Mouse (Mus musculus) hindbrain, embryonic 11.5 days (tissue): ENCODE data around the gene Sftpa1. TPM values are rescaled to one million over a fixed set of nuclear protein-coding genes. Genes with fewer than 3 reads are reported as not detected.

ENCODE experiments used
- ATAC-seq: fragments of 200-750 bp; cut with Nextera tagmentation; 2 replicates; pipeline ENCODE4 v1.8.0; 2017; ENCODE audit warnings: mild to moderate bottlenecking, moderate TSS enrichment, moderate library complexity; ENCODE audit not compliant: low FRiP score
- DNase-seq: peaks from one replicate; pipeline ENCODE4 v3.0.0-alpha.2; 2015; ENCODE audit warnings: low spot score
- H3K27ac ChIP-seq: fragments of 300-500 bp; sonication (generic); 2 replicates; pipeline ENCODE4 v1.5.1; 2014; ENCODE audit warnings: mild to moderate bottlenecking, low read depth, low read length
- H3K27me3 ChIP-seq: fragments of 300-500 bp; sonication (generic); 2 replicates; pipeline ENCODE4 v1.6.1; 2014; ENCODE audit warnings: mild to moderate bottlenecking, low read length, moderate library complexity, mixed read lengths; ENCODE audit not compliant: control insufficient read depth, insufficient read depth
- H3K36me3 ChIP-seq: fragments of 300-500 bp; sonication (generic); 2 replicates; pipeline ENCODE4 v1.6.1; 2014; ENCODE audit warnings: mild to moderate bottlenecking, low read length, moderate library complexity, mixed read lengths; ENCODE audit not compliant: control insufficient read depth, insufficient read depth
- H3K4me1 ChIP-seq: fragments of 300-500 bp; sonication (generic); replicated peaks from 2 replicates; pipeline ENCODE4 v1.6.1; 2014; ENCODE audit warnings: low read length, mixed read lengths; ENCODE audit not compliant: control insufficient read depth, insufficient read depth
- H3K4me2 ChIP-seq: fragments of 300-500 bp; sonication (generic); replicated peaks from 2 replicates; pipeline ENCODE4 v1.6.1; 2014; ENCODE audit warnings: mild to moderate bottlenecking, low read depth, low read length
- H3K4me3 ChIP-seq: fragments of 300-500 bp; sonication (generic); 2 replicates; pipeline ENCODE4 v1.5.1; 2014; ENCODE audit warnings: low read depth, low read length
- H3K9ac ChIP-seq: fragments of 300-500 bp; sonication (generic); 2 replicates; pipeline ENCODE4 v1.6.1; 2014; ENCODE audit warnings: low read depth, low read length
- H3K9me3 ChIP-seq: fragments of 300-500 bp; sonication (generic); 2 replicates; pipeline ENCODE4 v1.6.1; 2016; ENCODE audit warnings: low read length; ENCODE audit not compliant: control insufficient read depth
- WGBS: fragments of 180-500 bp; shearing (Covaris S2); extraction: QIAGEN DNeasy Blood & Tissue Kit; methylation state at CpG from one replicate; pipeline ENCODE4 v1.1.7; 2014; 5-methylcytosine and 5-hydroxymethylcytosine counted together
- polyA plus RNA-seq: library from polyadenylated mRNA; unstranded; fragments of >200 nt; fragmentation: Nextera tagmentation; extraction: Ambion mirVana; gene quantifications from 2 replicates; pipeline ENCODE4 v1.2.1, GENCODE M21; 2014

Sftpa1 gene
- polyA plus RNA-seq, 1 experiment from 2014 or later = not detected

DNA sequence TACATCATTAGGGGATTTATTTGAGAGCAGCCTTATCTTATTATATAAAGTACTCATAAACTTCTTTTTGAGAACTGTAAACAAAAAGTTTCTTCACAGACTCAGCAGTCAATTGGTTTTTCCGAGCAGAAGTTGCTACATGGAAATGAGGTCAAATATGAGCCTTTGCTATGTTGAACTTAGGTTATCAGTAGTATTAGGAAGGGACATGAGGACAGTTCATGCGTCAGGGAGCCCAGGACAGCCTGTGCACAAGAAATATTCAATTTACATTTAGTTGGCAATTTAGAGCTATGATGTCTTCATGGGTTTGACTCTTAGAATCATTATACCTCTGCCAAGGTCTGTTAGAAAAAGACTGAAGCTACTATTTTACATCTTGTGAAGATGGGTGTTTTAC, 29.3 kb upstream of the Sftpa1 start:
- WGBS = 88% methylated on average over 2 of the region's 2 CpGs
- H3K9me3 ChIP-seq = no peaks in the 10 kb centered on the region

DNA sequence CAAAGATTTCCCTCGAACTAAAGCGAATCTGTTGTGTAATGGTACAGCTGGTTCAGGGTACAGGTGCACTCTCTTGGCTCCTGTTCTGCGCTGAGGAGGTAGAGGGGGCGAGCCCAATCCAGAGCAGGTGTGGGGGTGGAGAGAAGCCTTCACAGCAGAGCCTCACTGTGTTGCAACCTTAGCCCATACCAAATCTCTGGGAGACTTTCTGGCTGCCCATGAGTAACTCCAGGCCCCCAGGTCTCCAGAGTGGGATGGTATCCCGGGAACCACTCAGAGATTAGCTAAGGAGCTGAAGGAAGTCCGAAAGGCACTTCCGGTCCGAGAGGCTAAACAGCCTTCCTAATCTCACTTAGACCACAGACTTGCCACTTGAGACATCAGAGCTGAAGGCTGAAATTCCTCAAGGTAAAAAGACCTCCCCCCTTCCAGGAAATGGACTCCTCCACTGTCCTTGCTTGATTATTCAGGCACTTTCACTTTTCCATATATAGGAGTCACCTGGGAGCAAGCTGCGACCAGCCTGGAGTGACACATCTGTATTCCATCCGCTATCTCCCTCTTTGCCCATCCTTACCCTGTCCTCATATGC, 26.6 kb upstream of the Sftpa1 start, which contains the start of gene Mat1a:
Gene Mat1a (plus strand): TSS at position 183 of the 592 bp plus-strand sequence.
- no peak within 1 kb of the TSS for H3K4me3 ChIP-seq
- no peaks in the 10 kb centered on the region for H3K9me3 ChIP-seq
- H3K4me1 ChIP-seq = no peaks in the 10 kb centered on the region
- no peaks in the 10 kb centered on the region for H3K27me3 ChIP-seq
- no peak within 1 kb of the TSS for H3K4me2 ChIP-seq
- no peak for ATAC-seq
- H3K9ac ChIP-seq = no peak within 1 kb of the TSS
- WGBS = 77% methylated on average over 10 of the region's 10 CpGs
- no peak for DNase-seq
- H3K36me3 ChIP-seq = no peaks in the 10 kb centered on the region
- no peak within 1 kb of the TSS for H3K27ac ChIP-seq

More for the DNA sequence above, 29.3 kb upstream of the Sftpa1 start:
- Histone ChIP-seq H3K36me3 (no peaks in the 10 kb centered on the region), H3K4me2 (no peak overlapping the region), H3K9ac (no peak overlapping the region), H3K4me3 (no peak overlapping the region), H3K27me3 (no peaks in the 10 kb centered on the region), H3K27ac (no peak overlapping the region), H3K4me1 (no peaks in the 10 kb centered on the region)
- no peak for DNase-seq
- ATAC-seq = no peak

- ATAC-seq (no peak), DNase-seq (no peak)
- H3K4me3 ChIP-seq = no peak overlapping the region
- H3K27me3 ChIP-seq = no peaks in the 10 kb centered on the region
- H3K9me3 ChIP-seq = no peaks in the 10 kb centered on the region
- H3K27ac ChIP-seq = no peak overlapping the region
- no peak overlapping the region for H3K4me2 ChIP-seq
- WGBS = 93% methylated on average over 7 of the region's 7 CpGs
- H3K36me3 ChIP-seq = no peaks in the 10 kb centered on the region
- H3K4me1 ChIP-seq = no peaks in the 10 kb centered on the region
- no peak overlapping the region for H3K9ac ChIP-seq
These were observed 20.4 kb upstream of the Sftpa1 start for GRCm38 (mm10) chr14:41111031-41111668.

GRCm38 (mm10) chr14:41112944-41113343, 18.6 kb upstream of the Sftpa1 start:
- H3K4me2 ChIP-seq = no peak overlapping the region
- H3K4me1 ChIP-seq = no peaks in the 10 kb centered on the region
- H3K9me3 ChIP-seq = no peaks in the 10 kb centered on the region
- H3K9ac ChIP-seq = no peak overlapping the region
- no peak overlapping the region for H3K4me3 ChIP-seq
- no peak overlapping the region for H3K27ac ChIP-seq
- 80% methylated on average over 4 of the region's 4 CpGs for WGBS
- no peaks in the 10 kb centered on the region for H3K36me3 ChIP-seq
- ATAC-seq (no peak), DNase-seq (no peak)
- no peaks in the 10 kb centered on the region for H3K27me3 ChIP-seq

DNA sequence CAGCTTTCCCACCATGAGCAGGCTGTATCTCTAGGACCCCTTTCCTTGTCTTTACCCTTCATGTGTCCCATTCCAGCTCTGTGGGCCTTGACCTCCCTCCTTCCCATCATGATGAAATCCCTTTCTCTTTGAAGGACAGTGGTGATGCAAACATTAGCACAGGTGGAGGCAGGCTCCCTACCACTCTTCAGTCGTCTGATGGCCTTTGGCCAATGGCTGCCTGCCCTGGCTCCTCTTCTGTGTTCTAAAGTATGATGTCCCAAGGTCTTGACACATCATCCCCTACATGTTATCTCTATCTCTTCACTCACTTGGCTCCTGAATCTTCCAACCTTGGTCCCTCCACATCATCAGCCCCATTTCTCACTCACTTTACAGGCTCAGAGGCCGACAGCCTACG, 15.3 kb upstream of the Sftpa1 start:
- 80% methylated on average over 3 of the region's 3 CpGs for WGBS
- no peak for DNase-seq
- no peak for ATAC-seq
- Histone ChIP-seq H3K4me1 (no peaks in the 10 kb centered on the region), H3K4me3 (no peak overlapping the region), H3K27me3 (no peaks in the 10 kb centered on the region), H3K4me2 (no peak overlapping the region), H3K9me3 (no peaks in the 10 kb centered on the region), H3K27ac (no peak overlapping the region), H3K36me3 (no peaks in the 10 kb centered on the region), H3K9ac (no peak overlapping the region)

DNA sequence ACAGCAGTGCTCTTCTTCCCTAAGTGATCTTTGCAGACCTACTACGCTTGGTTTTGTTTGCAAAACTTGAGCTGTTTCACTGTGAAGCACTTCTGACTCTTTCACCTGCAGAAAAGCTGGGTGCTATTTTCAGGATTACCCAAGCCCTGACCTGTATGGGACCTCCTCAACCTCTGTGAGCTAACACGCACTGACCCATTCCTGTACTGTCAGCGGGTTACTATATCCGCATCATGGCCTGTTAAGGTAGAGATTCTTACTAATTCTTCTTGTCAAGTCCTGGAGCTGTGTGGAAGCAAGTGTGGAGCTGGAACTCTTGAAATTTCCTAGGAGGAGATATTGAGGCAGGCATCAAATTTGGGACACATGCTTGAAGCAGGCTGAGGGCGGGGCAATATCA, 6.9 kb upstream of the Sftpa1 start:
- Histone ChIP-seq H3K27me3 (no peaks in the 10 kb centered on the region), H3K4me1 (no peaks in the 10 kb centered on the region), H3K27ac (no peak overlapping the region), H3K4me3 (no peak overlapping the region), H3K9me3 (no peaks in the 10 kb centered on the region), H3K9ac (no peak overlapping the region), H3K36me3 (no peaks in the 10 kb centered on the region), H3K4me2 (no peak overlapping the region)
- DNase-seq (no peak), ATAC-seq (no peak)
- WGBS = 88% methylated on average over 5 of the region's 5 CpGs

- WGBS = 29% methylated on average over 4 of the region's 4 CpGs
- Histone ChIP-seq H3K9me3 (no peaks in the 10 kb centered on the region), H3K4me3 (no peak overlapping the region), H3K4me1 (no peaks in the 10 kb centered on the region), H3K9ac (no peak overlapping the region), H3K36me3 (no peaks in the 10 kb centered on the region), H3K4me2 (no peak overlapping the region), H3K27me3 (no peaks in the 10 kb centered on the region), H3K27ac (no peak overlapping the region)
- no peak for ATAC-seq
- peak; percentile 51 for DNase-seq
These were observed 3.6 kb upstream of the Sftpa1 start for GRCm38 (mm10) chr14:41127997-41128396.

DNA sequence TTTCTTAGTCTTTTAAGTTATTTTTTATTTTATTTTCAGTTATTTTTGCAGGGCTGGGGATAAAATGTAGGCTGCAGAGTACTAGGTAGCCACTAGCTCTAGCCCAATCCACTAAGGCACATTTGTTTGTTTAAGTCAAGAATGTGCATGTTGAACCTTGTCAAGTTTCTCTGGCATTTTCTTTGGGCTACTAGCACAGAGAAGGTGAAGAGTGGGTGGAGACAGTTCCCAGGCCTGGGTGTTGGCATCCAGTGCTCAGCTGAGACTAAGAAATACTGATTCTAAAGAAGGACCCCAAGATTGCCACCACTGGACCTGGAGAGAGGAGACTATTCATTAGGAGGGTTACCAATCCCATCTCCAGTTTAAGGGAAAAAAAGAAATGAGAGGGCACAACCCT, 5.4 kb downstream of the Sftpa1 start:
- ATAC-seq (no peak), DNase-seq (no peak)
- no peak overlapping the region for H3K4me2 ChIP-seq
- H3K9me3 ChIP-seq = no peaks in the 10 kb centered on the region
- H3K36me3 ChIP-seq = no peaks in the 10 kb centered on the region
- no peak overlapping the region for H3K4me3 ChIP-seq
- no peaks in the 10 kb centered on the region for H3K4me1 ChIP-seq
- no peak overlapping the region for H3K9ac ChIP-seq
- no peaks in the 10 kb centered on the region for H3K27me3 ChIP-seq
- no peak overlapping the region for H3K27ac ChIP-seq

- Histone ChIP-seq H3K9ac (no peak overlapping the region), H3K27me3 (no peaks in the 10 kb centered on the region), H3K36me3 (no peaks in the 10 kb centered on the region), H3K4me1 (no peaks in the 10 kb centered on the region), H3K9me3 (no peaks in the 10 kb centered on the region), H3K4me3 (no peak overlapping the region), H3K27ac (no peak overlapping the region), H3K4me2 (no peak overlapping the region)
- 85% methylated on average over 1 of the region's 1 CpGs for WGBS
- no peak for DNase-seq
- ATAC-seq = no peak
These were observed 9.1 kb downstream of the Sftpa1 start for GRCm38 (mm10) chr14:41140686-41141085.
